Mouse (Mus musculus) regulatory T cell (primary cell): ENCODE results near the gene Rbm38.

Source experiments
- in situ Hi-C: fragments of 300-600 bp; cut with MboI, MseI; formaldehyde crosslinking; loops from one replicate; pipeline ENCODE4 v1.15.1; 2025; ENCODE audit warnings: high pct_unique_total_duplicates

The Rbm38 gene

GRCm38 (mm10) chr2:173020430-173020829 lies at the start of gene Rbm38:
Rbm38 (plus strand) TSS chr2:173020498.
- in situ Hi-C loops, result loop anchor here (5.0 kb wide), 1 partner anchor 1307 kb away; no protein-coding TSS in a partner anchor

GRCm38 (mm10) chr2:172971865-172972264 lies 48.4 kb upstream of the Rbm38 start:
- in situ Hi-C loops, result no loop called here

GRCm38 (mm10) chr2:172973806-172974565 lies 46.3 kb upstream of the Rbm38 start:
- in situ Hi-C loops, result no loop called here

GRCm38 (mm10) chr2:172974701-172975100 lies 45.6 kb upstream of the Rbm38 start:
- in situ Hi-C loops, result no loop called here

GRCm38 (mm10) chr2:172975159-172975558 lies 45.1 kb upstream of the Rbm38 start:
- in situ Hi-C loops, result no loop called here

GRCm38 (mm10) chr2:172976661-172977238 lies 43.5 kb upstream of the Rbm38 start:
- in situ Hi-C loops, result no loop called here

GRCm38 (mm10) chr2:172977409-172978130 lies 42.7 kb upstream of the Rbm38 start, which contains the start of gene Spo11:
Spo11 (plus strand) TSS chr2:172977700.
- in situ Hi-C loops, result no loop called here

GRCm38 (mm10) chr2:172978131-172978633 lies 42.1 kb upstream of the Rbm38 start:
- in situ Hi-C loops, result no loop called here

GRCm38 (mm10) chr2:172979666-172980345 lies 40.5 kb upstream of the Rbm38 start:
- in situ Hi-C loops, result no loop called here

GRCm38 (mm10) chr2:172982776-172983561 lies 37.3 kb upstream of the Rbm38 start:
- in situ Hi-C loops, result no loop called here

GRCm38 (mm10) chr2:172990161-172990560 lies 30.1 kb upstream of the Rbm38 start:
- in situ Hi-C loops, result loop anchor here (5.0 kb wide), 1 partner anchor 158 kb away; no protein-coding TSS in a partner anchor

- in situ Hi-C loops, result no loop called here
Measured at GRCm38 (mm10) chr2:172996207-172996606, 24.1 kb upstream of the Rbm38 start.

- in situ Hi-C loops, result no loop called here
Measured at GRCm38 (mm10) chr2:172997748-172998147, 22.6 kb upstream of the Rbm38 start.

GRCm38 (mm10) chr2:172998478-172998877 lies 21.8 kb upstream of the Rbm38 start:
- in situ Hi-C loops, result no loop called here

GRCm38 (mm10) chr2:172999630-173000284 lies 20.5 kb upstream of the Rbm38 start, which contains the start of gene Rae1:
Rae1 (plus strand) TSS chr2:173000117.
- in situ Hi-C loops, result loop anchor here (5.0 kb wide), 1 partner anchor 83 kb away; no protein-coding TSS in a partner anchor

- in situ Hi-C loops, result loop anchor here (5.0 kb wide), 1 partner anchor 82 kb away; no protein-coding TSS in a partner anchor
Measured at GRCm38 (mm10) chr2:173000285-173000652, 20.0 kb upstream of the Rbm38 start.

GRCm38 (mm10) chr2:173000921-173001320 lies 19.4 kb upstream of the Rbm38 start:
- in situ Hi-C loops, result loop anchor here (5.0 kb wide), 1 partner anchor 81 kb away; no protein-coding TSS in a partner anchor

GRCm38 (mm10) chr2:173003737-173004136 lies 16.6 kb upstream of the Rbm38 start:
- in situ Hi-C loops, result loop anchor here (5.0 kb wide), 1 partner anchor 79 kb away; no protein-coding TSS in a partner anchor

- in situ Hi-C loops, result no loop called here
Measured at GRCm38 (mm10) chr2:173010220-173010717, 10.0 kb upstream of the Rbm38 start.

GRCm38 (mm10) chr2:173011440-173011839 lies 8.9 kb upstream of the Rbm38 start:
- in situ Hi-C loops, result no loop called here
